Mouse (Mus musculus): Measurements from ENCODE around the gene Lcn10. TPM values are rescaled to one million over a fixed set of nuclear protein-coding genes. Genes with fewer than 3 reads are reported as not detected.
A peak's percentile ranks its signal among the peaks of the same experiment; 100 is the strongest.
"Not testable (repeated sequence)": the region's sequence is repeated elsewhere in the genome, so short reads cannot be mapped to it uniquely, and the experiment has no call there.

The Lcn10 gene
- total RNA-seq, 2 experiments from 2014 or later: not detected

- ATAC-seq (replicated peaks; ENCODE audit: poor library complexity, severe bottlenecking): no peak
Observed at GRCm38 (mm10) chr2:25703706-25704105, 21.2 kb downstream of the Lcn10 start.

GRCm38 (mm10) chr2:25706643-25707481, 24.3 kb downstream of the Lcn10 start, which contains the start of gene Bmyc:
Gene Bmyc, plus strand, starts transcription at chr2:25706739.
- peak; percentile 88 for ATAC-seq (replicated peaks; ENCODE audit: poor library complexity, severe bottlenecking)

- peak; percentile 25; the same call in 1 of the 2 replicates for ATAC-seq (replicated peaks; ENCODE audit: poor library complexity, severe bottlenecking)
Observed at GRCm38 (mm10) chr2:25708121-25708520, 25.6 kb downstream of the Lcn10 start.

GRCm38 (mm10) chr2:25709056-25709455, 26.5 kb downstream of the Lcn10 start:
- ATAC-seq (replicated peaks; ENCODE audit: poor library complexity, severe bottlenecking): not testable (repeated sequence)

GRCm38 (mm10) chr2:25709791-25710190, 27.3 kb downstream of the Lcn10 start:
- ATAC-seq (replicated peaks; ENCODE audit: poor library complexity, severe bottlenecking): not testable (repeated sequence)

GRCm38 (mm10) chr2:25711641-25712040, 29.1 kb downstream of the Lcn10 start:
- ATAC-seq (replicated peaks; ENCODE audit: poor library complexity, severe bottlenecking): not testable (repeated sequence)

- no peak for ATAC-seq (replicated peaks; ENCODE audit: poor library complexity, severe bottlenecking)
Observed at GRCm38 (mm10) chr2:25717222-25717621, 34.7 kb downstream of the Lcn10 start.

GRCm38 (mm10) chr2:25733199-25733930, 50.8 kb downstream of the Lcn10 start:
- no peak for ATAC-seq (replicated peaks; ENCODE audit: poor library complexity, severe bottlenecking)

Other genes with a start within 250 kb of the Lcn10 start
- not detected in 2 replicates for gene Clic3, start 225.9 kb upstream of the Lcn10 start, total RNA-seq (2014; fragmentation: Nextera tagmentation)
- 1.4 TPM in 1 of 2 replicates, not detected in the other for gene Clic3, start 225.9 kb upstream of the Lcn10 start, total RNA-seq (2017)
- gene Paxx, start 221.6 kb upstream of the Lcn10 start, total RNA-seq (2014; fragmentation: Nextera tagmentation): 29.1 and 39.4 TPM in 2 replicates
- 20.2 and 32.5 TPM in 2 replicates for gene Paxx, start 221.6 kb upstream of the Lcn10 start, total RNA-seq (2017)
- gene Ptgds, start 212.7 kb upstream of the Lcn10 start, total RNA-seq (2014; fragmentation: Nextera tagmentation): 3.5 and 4.2 TPM in 2 replicates
- gene Ptgds, start 212.7 kb upstream of the Lcn10 start, total RNA-seq (2017): 0.93 TPM in 1 of 2 replicates, not detected in the other
- not detected in 2 replicates for gene Lcn12, start 188.8 kb upstream of the Lcn10 start, total RNA-seq (2014; fragmentation: Nextera tagmentation)
- gene Lcn12, start 188.8 kb upstream of the Lcn10 start, total RNA-seq (2017): not detected in 2 replicates
- 30.4 and 55.0 TPM in 2 replicates for gene Fbxw5, start 182.0 kb upstream of the Lcn10 start, total RNA-seq (2014; fragmentation: Nextera tagmentation)
- 23.9 and 31.4 TPM in 2 replicates for gene Fbxw5, start 182.0 kb upstream of the Lcn10 start, total RNA-seq (2017)
- gene C8g, start 181.0 kb upstream of the Lcn10 start, total RNA-seq (2014; fragmentation: Nextera tagmentation): 6.0 TPM in 1 of 2 replicates, not detected in the other
- 1.5 and 1.6 TPM in 2 replicates for gene C8g, start 181.0 kb upstream of the Lcn10 start, total RNA-seq (2017)
- gene Traf2, start 135.8 kb upstream of the Lcn10 start, total RNA-seq (2014; fragmentation: Nextera tagmentation): 17.3 and 18.2 TPM in 2 replicates
- 13.9 and 15.9 TPM in 2 replicates for gene Traf2, start 135.8 kb upstream of the Lcn10 start, total RNA-seq (2017)
- gene Edf1, start 124.9 kb upstream of the Lcn10 start, total RNA-seq (2014; fragmentation: Nextera tagmentation): 134 and 171 TPM in 2 replicates
- 96.1 and 107 TPM in 2 replicates for gene Edf1, start 124.9 kb upstream of the Lcn10 start, total RNA-seq (2017)
- 1.5 and 3.4 TPM in 2 replicates for gene Mamdc4, start 107.9 kb upstream of the Lcn10 start, total RNA-seq (2014; fragmentation: Nextera tagmentation)
- 1.2 and 66.7 TPM in 2 replicates for gene Mamdc4, start 107.9 kb upstream of the Lcn10 start, total RNA-seq (2017)
- 62.5 and 89.4 TPM in 2 replicates for gene Phpt1, start 107.5 kb upstream of the Lcn10 start, total RNA-seq (2014; fragmentation: Nextera tagmentation)
- 5.9 and 46.2 TPM in 2 replicates for gene Phpt1, start 107.5 kb upstream of the Lcn10 start, total RNA-seq (2017)
- gene Ajm1, start 101.0 kb upstream of the Lcn10 start, total RNA-seq (2014; fragmentation: Nextera tagmentation): not detected in 2 replicates
- 0.39 TPM in 1 of 2 replicates, not detected in the other for gene Ajm1, start 101.0 kb upstream of the Lcn10 start, total RNA-seq (2017)
- gene Rabl6, start 74.2 kb upstream of the Lcn10 start, total RNA-seq (2014; fragmentation: Nextera tagmentation): 63.1 and 75.4 TPM in 2 replicates
- gene Rabl6, start 74.2 kb upstream of the Lcn10 start, total RNA-seq (2017): 61.3 and 71.0 TPM in 2 replicates
- not detected in 2 replicates for gene Ccdc183, start 65.0 kb upstream of the Lcn10 start, total RNA-seq (2014; fragmentation: Nextera tagmentation)
- gene Ccdc183, start 65.0 kb upstream of the Lcn10 start, total RNA-seq (2017): not detected in 2 replicates
- gene Tmem141, start 60.7 kb upstream of the Lcn10 start, total RNA-seq (2014; fragmentation: Nextera tagmentation): 11.4 and 27.3 TPM in 2 replicates
- gene Tmem141, start 60.7 kb upstream of the Lcn10 start, total RNA-seq (2017): 25.0 and 31.5 TPM in 2 replicates
- not detected in 2 replicates for gene Fcna, start 54.7 kb upstream of the Lcn10 start, total RNA-seq (2014; fragmentation: Nextera tagmentation)
- 2.0 TPM in 1 of 2 replicates, not detected in the other for gene Fcna, start 54.7 kb upstream of the Lcn10 start, total RNA-seq (2017)
- not detected in 2 replicates for gene Lcn8, start 29.6 kb upstream of the Lcn10 start, total RNA-seq (2014; fragmentation: Nextera tagmentation)
- gene Lcn8, start 29.6 kb upstream of the Lcn10 start, total RNA-seq (2017): not detected in 2 replicates
- not detected in 2 replicates for gene Lcn5, start 24.8 kb upstream of the Lcn10 start, total RNA-seq (2014; fragmentation: Nextera tagmentation)
- not detected in 2 replicates for gene Lcn5, start 24.8 kb upstream of the Lcn10 start, total RNA-seq (2017)
- gene Lcn6, start 5.9 kb upstream of the Lcn10 start, total RNA-seq (2014; fragmentation: Nextera tagmentation): not detected in 2 replicates
- not detected in 2 replicates for gene Lcn6, start 5.9 kb upstream of the Lcn10 start, total RNA-seq (2017)
- gene Obp2a, start 17.3 kb downstream of the Lcn10 start, total RNA-seq (2014; fragmentation: Nextera tagmentation): not detected in 2 replicates
- not detected in 2 replicates for gene Obp2a, start 17.3 kb downstream of the Lcn10 start, total RNA-seq (2017)
- 12.2 and 20.9 TPM in 2 replicates for gene Bmyc, start 24.0 kb downstream of the Lcn10 start, total RNA-seq (2014; fragmentation: Nextera tagmentation)
- gene Bmyc, start 24.0 kb downstream of the Lcn10 start, total RNA-seq (2017): 4.9 and 9.2 TPM in 2 replicates
- not detected in 2 replicates for gene Obp2b, start 54.3 kb downstream of the Lcn10 start, total RNA-seq (2014; fragmentation: Nextera tagmentation)
- gene Obp2b, start 54.3 kb downstream of the Lcn10 start, total RNA-seq (2017): not detected in 2 replicates
- not detected in 2 replicates for gene Lcn3, start 82.8 kb downstream of the Lcn10 start, total RNA-seq (2014; fragmentation: Nextera tagmentation)
- gene Lcn3, start 82.8 kb downstream of the Lcn10 start, total RNA-seq (2017): not detected in 2 replicates
- gene Lcn11, start 94.3 kb downstream of the Lcn10 start, total RNA-seq (2014; fragmentation: Nextera tagmentation): not detected in 2 replicates
- gene Lcn11, start 94.3 kb downstream of the Lcn10 start, total RNA-seq (2017): not detected in 2 replicates
- gene Gm13539, start 99.5 kb downstream of the Lcn10 start, total RNA-seq (2014; fragmentation: Nextera tagmentation): not detected in 2 replicates
- gene Gm13539, start 99.5 kb downstream of the Lcn10 start, total RNA-seq (2017): not detected in 2 replicates
- not detected in 2 replicates for gene Glt6d1, start 133.1 kb downstream of the Lcn10 start, total RNA-seq (2014; fragmentation: Nextera tagmentation)
- not detected in 2 replicates for gene Glt6d1, start 133.1 kb downstream of the Lcn10 start, total RNA-seq (2017)
- not detected in 2 replicates for gene Lcn9, start 140.4 kb downstream of the Lcn10 start, total RNA-seq (2014; fragmentation: Nextera tagmentation)
- gene Lcn9, start 140.4 kb downstream of the Lcn10 start, total RNA-seq (2017): not detected in 2 replicates
- gene Sohlh1, start 164.5 kb downstream of the Lcn10 start, total RNA-seq (2014; fragmentation: Nextera tagmentation): not detected in 2 replicates
- not detected in 2 replicates for gene Sohlh1, start 164.5 kb downstream of the Lcn10 start, total RNA-seq (2017)
- gene Kcnt1, start 181.0 kb downstream of the Lcn10 start, total RNA-seq (2014; fragmentation: Nextera tagmentation): not detected in 2 replicates
- not detected in 2 replicates for gene Kcnt1, start 181.0 kb downstream of the Lcn10 start, total RNA-seq (2017)